Mouse (Mus musculus): ENCODE results near the gene Mettl7b. TPM values are rescaled to one million over a fixed set of nuclear protein-coding genes. Genes with fewer than 3 reads are reported as not detected.
"Not testable (repeated sequence)": the region's sequence is repeated elsewhere in the genome, so short reads cannot be mapped to it uniquely, and the experiment has no call there.

The Mettl7b gene
- total RNA-seq (2015) (not detected in 2 replicates), total RNA-seq (2017) (not detected in 2 replicates)

DNA sequence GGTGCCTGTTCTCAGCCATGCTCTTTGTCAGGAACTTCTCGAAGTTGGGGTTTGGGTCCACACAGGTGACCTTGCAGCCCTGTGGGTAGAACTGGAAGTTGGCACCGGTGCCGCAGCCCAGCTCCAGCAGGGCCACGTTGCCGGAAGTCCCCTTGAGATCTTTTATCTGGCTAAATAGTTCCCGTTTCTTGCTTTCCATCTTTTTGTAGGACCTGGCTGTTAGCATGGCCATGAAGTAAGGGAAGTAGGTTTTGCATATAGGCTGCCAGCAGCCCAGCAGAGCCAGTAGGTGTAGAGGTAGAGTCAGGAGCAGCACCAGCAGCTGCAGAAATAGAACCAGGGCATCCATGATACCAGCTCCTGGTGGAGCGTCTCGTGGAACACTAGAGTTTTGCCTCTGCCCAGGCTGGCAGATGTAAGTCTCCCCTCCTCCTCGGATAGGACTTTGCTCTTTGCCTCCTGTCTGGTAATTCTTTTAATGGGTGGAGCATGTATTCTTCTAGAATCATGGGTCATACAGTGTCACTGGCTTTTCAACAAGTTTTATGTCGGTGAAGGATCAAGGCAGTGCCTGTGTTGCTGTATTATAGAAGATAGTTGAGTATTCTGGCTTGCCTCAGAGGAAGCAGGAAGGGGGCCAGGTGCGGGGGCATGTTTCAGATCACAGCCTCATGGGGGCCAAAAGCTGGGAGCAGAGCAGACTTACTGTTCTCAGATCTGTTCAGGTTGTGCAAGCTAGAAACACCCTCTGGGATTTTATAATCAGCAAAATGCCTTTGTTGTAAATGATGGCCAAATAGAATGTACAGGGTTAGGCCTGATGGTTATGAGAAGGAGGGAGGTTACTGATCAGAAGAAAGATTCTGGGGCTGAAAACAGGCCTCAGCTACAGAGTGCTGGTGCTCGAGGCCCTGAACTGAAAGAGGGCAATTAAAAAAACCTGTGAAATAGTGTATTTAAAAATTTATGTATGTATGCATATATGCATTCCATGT lies at the start of gene Mettl7b:
Mettl7b (minus strand) TSS at position 399 of the 995 bp plus-strand sequence.
- ATAC-seq (ENCODE audit: poor library complexity, severe bottlenecking) = peak; percentile 8; the same call in 1 of the 2 replicates

DNA sequence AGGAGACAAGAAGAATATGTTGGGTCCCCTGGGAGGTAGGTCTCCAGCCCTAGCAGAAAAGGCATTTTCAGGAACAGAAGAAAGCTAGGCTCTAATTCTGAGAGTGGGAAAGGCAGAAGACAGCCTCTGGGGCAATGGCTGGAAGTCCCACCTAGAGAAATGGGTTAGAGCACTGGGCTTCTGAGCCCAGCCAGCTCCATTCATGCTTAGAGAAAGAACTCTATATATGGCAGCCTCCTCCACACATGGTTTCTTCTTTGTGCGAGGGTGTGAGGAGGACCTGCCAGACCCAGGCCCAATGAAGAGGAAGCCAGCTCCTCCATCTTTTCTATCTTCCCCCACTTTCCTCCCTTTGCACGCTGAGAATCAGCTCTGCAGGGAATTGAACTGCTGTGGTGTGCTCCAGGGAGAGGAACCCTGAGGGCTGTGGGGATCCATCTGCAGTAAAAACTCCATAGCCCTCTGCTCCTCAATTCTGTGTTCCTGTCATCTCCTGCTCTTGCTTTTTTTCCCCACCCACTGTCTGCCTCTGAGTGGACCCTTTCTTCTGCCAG lies 49.6 kb upstream of the Mettl7b start, which contains the start of gene Olfr763:
Olfr763 (plus strand) TSS at position 504 of the 554 bp plus-strand sequence.
- ATAC-seq (ENCODE audit: poor library complexity, severe bottlenecking) = no peak

DNA sequence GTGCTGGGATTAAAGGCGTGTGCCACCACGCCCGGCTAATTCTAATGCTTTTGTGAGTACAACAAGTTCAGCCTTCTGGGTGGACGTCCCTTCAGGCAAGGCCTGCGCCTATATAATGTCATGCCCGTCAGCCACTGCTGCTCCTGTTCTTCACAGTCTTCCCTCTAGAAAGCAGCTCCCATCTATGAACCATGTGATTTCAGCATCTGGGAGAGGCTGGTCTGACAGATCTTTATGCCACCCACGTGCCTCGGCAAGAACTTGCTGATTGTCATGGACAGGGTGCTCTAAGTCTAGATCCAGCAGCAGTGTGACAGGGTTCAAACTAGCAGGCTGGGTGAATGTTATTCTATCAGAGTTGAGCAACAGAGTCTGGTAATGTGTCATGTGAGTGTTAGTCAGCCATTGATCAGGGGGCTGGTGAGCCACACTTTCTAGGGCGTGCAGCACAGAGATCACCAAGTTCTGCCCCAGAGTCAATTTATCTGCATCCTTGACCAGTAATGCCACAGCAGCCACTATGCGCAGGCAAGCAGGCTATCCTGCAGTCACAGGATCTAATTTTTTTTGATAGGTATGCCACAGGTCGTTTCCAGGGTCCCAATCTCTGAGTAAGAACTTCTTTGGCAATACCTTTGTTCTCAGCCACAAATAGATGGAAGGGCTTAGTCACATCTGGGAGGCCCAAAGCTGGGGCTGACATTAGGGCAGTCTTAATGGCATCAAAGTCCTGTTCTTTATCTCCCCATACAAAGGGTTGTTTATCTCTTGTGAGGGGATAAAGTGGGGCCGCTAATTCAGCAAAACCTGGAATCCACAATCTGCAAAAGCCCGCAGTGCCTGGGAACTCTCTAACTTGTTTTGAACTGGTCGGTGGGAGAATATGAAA lies 43.5 kb upstream of the Mettl7b start:
- ATAC-seq (ENCODE audit: poor library complexity, severe bottlenecking) = no peak

DNA sequence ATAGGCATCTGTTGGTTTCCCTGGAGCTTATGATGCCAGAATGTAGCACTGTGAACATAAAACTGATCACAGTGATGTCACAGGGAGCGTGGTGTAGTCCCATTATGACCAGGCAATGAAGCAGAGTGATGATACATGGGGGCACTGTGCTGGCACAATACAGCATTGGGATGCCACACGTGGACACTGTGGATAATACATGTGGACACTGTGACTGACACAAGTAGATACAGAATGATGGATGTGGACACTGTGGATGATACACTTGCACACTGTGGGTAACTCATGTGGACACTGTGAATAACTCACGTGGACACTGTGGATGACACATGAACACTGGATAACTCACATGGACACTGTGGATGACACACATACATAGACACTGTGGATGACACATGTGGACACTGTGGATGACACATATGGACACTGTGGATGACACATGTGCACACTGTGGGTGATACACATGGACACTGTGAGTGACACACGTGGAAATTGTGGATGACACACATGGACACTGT lies 35.8 kb upstream of the Mettl7b start:
- ATAC-seq (ENCODE audit: poor library complexity, severe bottlenecking) = no peak

DNA sequence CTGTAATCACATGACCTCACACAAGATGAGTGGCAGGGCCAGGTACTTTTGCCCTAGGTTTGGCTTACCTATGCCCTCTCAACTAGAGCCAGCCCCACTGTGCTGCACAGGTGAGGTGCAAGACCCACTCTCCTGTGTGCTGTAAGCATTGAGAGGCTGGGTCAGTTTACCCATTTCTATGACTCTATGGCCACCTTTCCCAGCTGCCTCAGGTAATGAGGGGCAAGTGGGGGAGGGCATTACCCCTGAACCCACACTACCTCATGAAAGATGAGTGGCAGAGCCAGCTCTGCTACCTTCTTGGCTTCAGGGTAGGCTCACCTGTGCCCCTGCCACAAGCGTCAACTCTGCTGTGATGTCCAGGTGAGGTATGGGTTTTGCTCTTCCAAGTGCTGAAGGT lies 35.0 kb upstream of the Mettl7b start:
- no peak for ATAC-seq (ENCODE audit: poor library complexity, severe bottlenecking)

DNA sequence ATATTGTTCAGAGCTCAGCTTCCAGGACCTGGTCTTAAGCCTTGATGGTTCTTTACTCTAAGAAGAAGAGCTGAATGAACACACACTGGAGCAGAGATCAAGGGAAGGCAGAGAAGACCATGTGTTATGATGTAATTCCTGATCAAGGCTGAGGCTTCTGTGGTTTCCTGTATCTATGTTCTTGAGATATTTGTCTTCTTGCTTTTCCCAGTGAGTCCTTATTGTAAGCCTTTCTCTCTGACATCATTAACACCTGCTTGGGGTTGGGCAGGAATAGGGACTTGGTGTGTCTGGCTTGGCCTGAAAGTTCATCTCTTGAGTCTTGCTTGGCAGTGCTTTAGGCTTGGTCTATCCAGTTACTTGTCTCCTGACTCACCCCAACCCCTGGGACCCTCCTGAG lies 30.2 kb upstream of the Mettl7b start:
- no peak for ATAC-seq (ENCODE audit: poor library complexity, severe bottlenecking)

DNA sequence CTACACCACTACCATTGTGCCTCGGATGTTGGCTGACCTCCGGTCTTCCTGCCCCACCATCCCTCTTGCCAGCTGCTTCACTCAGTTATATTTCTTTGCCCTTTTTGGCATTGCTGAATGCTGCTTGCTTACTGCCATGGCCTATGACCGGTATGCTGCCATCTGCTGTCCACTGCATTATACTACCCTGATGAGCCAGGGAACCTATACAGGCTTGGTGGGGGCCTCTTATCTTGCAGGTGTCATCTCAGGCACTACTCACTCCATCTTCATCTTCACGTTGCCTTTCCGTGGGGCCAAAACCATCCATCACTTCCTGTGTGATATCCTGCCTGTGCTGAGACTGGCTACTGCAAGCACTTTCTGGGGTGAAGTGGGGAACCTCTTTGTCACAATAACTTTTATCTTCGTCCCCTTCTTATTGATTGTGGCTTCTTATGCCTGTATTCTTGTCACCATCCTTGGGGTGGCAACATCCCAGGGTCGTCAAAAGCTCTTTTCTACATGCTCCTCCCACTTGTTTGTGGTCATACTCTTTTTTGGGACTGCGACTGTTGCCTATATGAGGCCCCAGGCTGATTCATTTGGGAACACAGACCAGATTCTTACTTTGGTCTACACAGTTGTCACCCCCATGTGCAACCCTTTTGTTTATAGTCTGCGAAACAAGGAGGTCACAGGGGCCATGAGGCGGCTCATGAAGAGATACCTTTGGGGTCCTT lies 29.5 kb upstream of the Mettl7b start:
- peak; percentile 63 for ATAC-seq (ENCODE audit: poor library complexity, severe bottlenecking)

DNA sequence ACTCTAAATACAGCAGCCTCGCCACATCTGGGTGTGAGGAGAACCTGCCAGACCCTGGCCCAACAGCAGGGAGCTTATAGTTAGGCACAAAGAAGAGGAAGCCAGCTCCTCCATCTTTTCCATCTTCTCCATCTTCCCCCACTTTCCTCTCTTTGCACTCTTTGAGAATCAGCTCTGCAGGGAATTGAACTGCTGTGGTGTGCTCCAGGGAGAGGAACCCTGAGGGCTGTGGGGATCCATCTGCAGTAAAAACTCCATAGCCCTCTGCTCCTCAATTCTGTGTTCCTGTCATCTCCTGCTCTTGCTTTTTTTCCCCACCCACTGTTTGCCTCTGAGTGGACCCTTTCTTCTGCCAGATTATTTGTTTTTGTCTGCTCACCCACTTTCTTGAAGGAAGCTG lies 28.3 kb upstream of the Mettl7b start, which contains the start of gene Olfr9:
Olfr9 (plus strand) TSS at position 301 of the 400 bp plus-strand sequence.
- ATAC-seq (ENCODE audit: poor library complexity, severe bottlenecking) = not testable (repeated sequence)

DNA sequence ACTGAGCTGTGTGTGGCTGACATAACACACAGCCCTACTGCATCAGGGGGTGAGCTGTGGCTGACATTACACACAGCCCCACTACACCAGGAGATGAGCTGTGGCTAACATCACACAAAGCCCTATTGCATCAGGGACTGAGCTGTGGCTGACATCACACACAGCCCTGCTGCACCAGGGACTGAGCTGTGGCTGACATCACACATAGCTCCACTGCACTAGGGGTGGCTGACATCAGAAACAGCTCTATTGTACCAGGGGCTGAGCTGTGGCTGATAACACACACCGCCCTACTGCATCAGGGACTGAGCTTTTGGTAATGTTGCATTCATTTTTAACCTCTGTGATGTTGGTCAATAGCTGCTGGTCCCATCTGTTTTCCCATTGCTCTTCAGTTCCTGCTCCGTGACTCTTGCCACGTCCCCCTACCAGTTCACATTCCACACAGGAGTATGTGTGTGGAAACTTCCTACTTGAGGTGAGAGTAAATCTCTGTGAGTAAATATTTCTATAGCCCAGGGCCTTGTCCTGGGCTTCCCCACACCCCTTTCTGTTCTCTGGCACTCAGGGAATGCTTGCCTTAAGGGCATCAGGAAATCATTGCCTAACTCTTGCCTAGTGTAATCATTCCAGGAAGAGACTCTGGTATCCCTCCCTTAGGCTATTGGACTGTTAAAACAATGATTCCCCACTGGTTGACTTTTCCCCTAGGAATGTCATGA lies 20.0 kb upstream of the Mettl7b start:
- no peak for ATAC-seq (ENCODE audit: poor library complexity, severe bottlenecking)

DNA sequence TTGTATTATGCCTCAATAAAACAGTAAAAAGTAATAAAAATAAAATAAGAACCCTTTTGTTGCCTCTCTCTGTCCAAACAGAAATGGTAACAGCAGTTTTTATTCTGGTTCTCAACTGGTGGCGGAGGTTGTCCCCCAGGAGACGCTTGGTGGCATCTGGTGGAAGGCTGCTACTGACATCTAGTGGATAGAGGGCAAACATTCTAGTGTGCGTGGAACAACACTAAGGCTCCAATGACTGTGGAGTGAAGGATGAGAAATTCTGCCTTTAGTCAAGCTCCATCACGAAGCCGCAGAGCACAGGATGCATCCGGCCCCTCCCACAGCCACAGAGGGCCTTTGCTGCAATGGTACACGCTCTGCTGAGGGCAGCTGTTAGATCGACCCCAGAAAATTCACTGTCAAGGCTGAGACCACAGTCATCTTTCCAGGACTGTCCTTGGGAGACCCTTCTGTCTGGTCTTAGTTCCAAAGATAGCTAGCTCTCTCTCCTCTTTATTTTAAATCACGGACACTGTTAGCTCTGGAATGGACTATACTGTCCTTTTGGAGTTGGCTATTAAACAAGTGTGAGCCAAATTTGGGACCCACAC lies 16.8 kb upstream of the Mettl7b start:
- peak; percentile 91 for ATAC-seq (ENCODE audit: poor library complexity, severe bottlenecking)

DNA sequence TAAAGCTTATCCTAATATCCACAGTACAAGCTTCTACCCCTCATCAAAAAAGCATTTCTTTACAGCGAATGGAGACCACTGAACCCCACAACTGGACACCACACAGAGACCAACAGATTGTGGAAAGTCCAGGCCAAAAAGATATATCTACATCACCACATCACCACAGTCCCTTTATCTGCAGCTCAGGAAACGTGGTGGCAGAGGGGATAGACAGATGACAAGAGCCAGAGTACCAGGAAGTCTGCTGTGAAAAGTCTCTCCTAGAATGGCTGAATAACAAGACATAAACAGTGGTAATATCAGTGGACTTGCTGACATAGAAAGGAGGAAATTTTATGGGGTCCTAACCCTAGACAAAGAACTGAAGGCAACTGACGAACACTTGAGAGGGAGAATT lies 15.6 kb upstream of the Mettl7b start:
- ATAC-seq (ENCODE audit: poor library complexity, severe bottlenecking) = no peak

DNA sequence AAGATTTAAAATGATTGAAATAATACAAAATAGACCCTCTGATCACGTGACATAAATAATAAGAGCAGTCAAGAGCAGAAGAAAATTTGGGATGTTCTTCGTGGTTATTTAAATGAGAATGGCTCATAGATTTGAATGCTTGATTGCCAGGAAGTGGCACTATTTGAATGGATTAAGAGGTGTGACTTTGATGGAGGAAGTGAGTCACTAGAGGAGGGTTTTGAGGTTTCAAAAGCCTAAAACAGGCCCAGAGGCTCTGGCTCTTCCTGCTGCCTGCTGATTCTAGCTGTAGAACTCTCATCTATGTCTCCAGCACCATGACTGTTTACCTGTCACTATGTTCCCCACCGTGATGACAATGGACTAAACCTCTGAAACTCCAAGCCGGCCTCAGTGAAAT lies 12.1 kb upstream of the Mettl7b start:
- no peak for ATAC-seq (ENCODE audit: poor library complexity, severe bottlenecking)

DNA sequence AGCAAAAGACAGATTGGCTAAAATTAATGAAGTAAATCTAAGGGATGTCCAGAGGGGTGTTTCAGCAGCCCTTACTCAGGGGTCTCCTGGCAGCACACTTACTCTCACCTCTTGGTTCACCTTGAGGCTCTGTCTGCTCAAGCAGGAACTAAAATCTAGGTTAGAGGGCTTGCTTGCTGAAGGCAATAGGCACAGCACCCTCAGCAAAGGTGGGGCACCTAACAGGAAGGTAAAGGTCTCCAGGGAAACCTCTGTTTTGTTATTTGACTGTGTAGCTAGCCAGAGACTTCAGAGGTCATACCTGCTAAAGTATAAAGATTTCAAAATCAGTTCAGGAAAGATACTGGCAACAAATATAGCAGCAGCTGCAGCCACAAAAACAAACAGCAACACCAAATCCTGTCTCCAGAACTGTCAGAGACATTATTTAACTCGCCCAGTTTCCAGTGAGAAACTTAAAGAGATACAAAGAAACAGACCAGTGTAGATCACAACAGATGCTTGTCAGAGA lies 10.0 kb upstream of the Mettl7b start:
- no peak for ATAC-seq (ENCODE audit: poor library complexity, severe bottlenecking)

DNA sequence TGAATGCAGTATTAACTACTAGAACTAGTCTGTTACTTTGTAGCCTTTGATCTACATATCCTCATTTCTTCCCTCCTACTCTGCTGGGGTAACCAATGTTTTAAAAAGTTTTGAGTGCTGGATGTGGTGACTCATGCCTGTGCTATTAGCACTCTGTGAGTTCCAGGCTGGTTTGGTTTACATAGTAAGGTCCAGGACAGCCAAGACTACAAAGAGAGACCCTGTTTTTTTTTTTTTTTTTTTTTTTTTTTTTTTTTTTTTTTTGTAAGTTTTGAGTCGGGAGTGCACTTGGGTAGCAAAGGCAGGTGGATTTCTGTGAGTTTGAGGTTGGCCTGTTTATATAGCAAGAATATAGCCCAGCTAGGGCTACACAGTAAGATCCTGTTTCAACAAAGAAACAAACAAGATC lies 7.6 kb upstream of the Mettl7b start:
- no peak for ATAC-seq (ENCODE audit: poor library complexity, severe bottlenecking)

DNA sequence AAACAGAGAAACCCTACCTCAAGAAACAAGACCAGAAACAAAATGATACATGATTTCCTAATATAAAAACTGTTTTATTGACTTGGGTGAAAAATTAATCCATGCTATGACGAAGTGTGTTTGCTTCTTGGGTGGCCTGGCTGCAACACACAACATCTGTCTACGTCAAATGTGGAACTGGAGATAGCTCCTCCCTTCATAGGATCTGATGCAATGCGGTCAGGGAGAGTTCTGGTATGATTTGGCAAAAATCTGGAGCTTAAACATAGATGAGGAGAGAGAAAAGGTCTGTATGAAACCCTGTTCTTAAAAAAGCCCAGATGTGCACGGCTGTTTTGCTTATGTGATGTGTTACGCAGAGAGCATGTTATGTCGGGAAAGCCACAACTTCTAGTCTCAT lies 5.1 kb upstream of the Mettl7b start:
- peak; percentile 98 for ATAC-seq (ENCODE audit: poor library complexity, severe bottlenecking)

DNA sequence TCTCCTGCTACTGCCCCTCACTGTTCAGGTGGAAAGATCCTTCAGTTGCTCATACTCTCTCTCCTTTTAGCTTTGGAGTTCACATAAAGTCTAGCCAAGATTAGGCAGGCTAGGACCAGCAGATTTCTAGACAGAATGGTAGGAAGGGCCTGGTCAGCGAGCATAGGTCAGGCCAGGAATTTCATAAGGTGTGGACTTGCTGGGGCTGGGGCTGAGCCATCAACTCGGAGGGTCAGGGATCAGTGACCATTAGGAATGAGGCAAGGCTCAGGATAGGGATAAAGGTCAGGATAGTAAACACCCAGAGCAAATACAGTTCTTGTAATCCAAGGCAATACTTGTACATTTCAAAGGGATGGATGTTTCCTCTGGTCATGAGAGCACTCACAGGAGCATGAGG lies 4.2 kb upstream of the Mettl7b start:
- ATAC-seq (ENCODE audit: poor library complexity, severe bottlenecking) = no peak

DNA sequence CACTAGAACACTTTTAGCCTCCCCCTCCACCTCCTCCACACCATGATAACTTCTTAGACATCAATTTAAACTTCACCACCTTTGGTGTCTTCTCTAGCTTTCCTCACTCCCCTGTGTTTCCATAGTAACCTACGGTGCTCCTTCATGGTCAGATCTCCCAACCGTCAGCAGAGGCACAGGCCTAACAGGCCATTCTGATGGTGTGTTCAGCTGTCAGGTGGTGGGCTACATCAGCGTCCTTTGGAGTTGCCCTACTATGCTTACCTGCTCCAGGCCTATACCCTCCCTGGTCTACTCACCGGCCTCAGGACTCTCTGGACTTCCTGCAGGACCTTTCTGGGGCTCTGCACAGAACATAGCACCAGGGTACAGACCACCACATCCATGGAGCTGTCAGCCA lies 646 bp downstream of the Mettl7b start:
- ATAC-seq (ENCODE audit: poor library complexity, severe bottlenecking) = no peak

DNA sequence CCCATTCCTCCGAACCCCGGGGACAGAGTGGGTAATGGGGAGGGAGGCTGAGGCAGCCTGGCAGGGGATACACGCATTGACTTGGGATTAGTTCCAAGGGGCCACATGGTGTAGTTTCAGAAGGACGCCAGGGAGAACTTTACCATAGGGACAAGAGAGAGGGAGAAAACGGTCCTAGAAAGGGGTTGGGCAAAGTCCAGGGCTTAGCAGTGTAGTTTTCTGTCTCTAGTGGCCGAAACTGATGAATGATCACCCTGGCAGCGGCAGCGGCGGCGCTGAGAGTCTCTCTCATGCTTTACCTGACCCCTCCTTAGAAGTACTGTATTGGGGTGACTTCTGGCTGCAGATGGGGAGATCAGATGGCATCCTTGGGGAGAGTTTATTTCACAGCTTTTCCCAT lies 2.4 kb downstream of the Mettl7b start:
- ATAC-seq (ENCODE audit: poor library complexity, severe bottlenecking) = no peak
